Mouse (Mus musculus) left cerebral cortex, postnatal 14 days (tissue): Measurements from ENCODE around the gene Tas2r134. TPM values are rescaled to one million over a fixed set of nuclear protein-coding genes. Genes with fewer than 3 reads are reported as not detected.

Experiments
- DNase-seq, 2 experiments: peaks; one replicate each; pipeline ENCODE4 v3.0.0; 2021 to 2022; ENCODE audit warnings: low spot score in 2 of 2, mixed read lengths in 1 of 2
- intact Hi-C: fragments of 180-260 bp; cut with DNase I; formaldehyde crosslinking; loops from one replicate; pipeline ENCODE4 v1.15.1; 2025
- total RNA-seq, 2 experiments: library from RNA; stranded (reverse); gene quantifications; 2 replicates each; pipeline ENCODE4 v1.2.3; 2021

Gene Tas2r134
- total RNA-seq, 2 experiments from 2014 or later, result not detected

- DNase-seq, result no peak
- intact Hi-C loops, result no loop called here
These were observed 20.7 kb downstream of the Tas2r134 start for GRCm38 (mm10) chr2:51647972-51648371.

- intact Hi-C loops, result no loop called here
- no peak for DNase-seq
These were observed 22.6 kb downstream of the Tas2r134 start for GRCm38 (mm10) chr2:51649887-51650286.

DNA sequence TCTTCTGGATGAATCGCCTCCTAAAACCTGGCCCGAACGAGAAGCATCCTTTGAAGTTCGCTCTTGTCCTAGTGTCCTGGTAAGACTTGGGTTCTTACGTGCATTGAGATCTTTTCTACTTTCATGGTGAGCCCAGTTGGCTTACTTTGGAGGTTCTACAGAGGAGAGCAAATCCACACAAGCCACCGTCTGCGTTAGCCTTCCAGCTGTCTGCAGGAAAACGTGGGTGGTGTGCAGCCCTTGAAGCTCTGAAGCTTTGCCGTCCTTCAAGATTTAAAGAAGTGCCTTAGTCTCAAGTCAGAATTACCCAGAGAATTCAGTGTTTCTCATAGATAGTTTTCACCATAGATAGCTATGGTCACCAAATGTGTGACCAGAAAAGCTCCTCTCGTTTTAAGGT, 24.8 kb downstream of the Tas2r134 start:
- intact Hi-C loops, result no loop called here
- DNase-seq, result peak in 1 of 2 experiments; percentile 14

GRCm38 (mm10) chr2:51657684-51658083, 30.4 kb downstream of the Tas2r134 start:
- intact Hi-C loops, result no loop called here
- no peak for DNase-seq

DNA sequence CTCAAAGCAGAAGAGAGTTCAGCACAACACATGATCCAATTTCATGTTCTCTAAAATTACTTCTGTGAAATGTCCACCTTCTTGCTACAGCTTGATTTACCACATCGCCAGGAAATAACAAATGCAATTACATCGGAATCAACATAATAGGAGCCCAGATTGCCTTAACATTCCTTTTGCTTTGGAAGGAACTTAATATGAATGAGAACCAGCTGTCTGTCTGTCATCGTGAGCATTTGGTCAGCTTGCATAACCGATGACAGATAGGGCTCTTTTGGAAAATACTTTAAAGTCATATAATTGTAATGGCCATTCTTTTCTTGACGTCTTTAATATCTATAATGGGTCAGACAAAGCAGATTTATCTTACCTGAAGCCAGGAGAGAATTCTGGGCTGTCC, 31.0 kb downstream of the Tas2r134 start:
- intact Hi-C loops, result no loop called here
- no peak for DNase-seq

GRCm38 (mm10) chr2:51674321-51674720, 47.0 kb downstream of the Tas2r134 start:
- intact Hi-C loops, result no loop called here
- DNase-seq, result no peak
